Mouse (Mus musculus) kidney, postnatal 14 days (tissue): ENCODE results near the gene Bcar3.

ENCODE experiments used
- DNase-seq: peaks from one replicate; pipeline ENCODE4 v3.0.0; 2022; ENCODE audit warnings: mixed read lengths

The Bcar3 gene

DNA sequence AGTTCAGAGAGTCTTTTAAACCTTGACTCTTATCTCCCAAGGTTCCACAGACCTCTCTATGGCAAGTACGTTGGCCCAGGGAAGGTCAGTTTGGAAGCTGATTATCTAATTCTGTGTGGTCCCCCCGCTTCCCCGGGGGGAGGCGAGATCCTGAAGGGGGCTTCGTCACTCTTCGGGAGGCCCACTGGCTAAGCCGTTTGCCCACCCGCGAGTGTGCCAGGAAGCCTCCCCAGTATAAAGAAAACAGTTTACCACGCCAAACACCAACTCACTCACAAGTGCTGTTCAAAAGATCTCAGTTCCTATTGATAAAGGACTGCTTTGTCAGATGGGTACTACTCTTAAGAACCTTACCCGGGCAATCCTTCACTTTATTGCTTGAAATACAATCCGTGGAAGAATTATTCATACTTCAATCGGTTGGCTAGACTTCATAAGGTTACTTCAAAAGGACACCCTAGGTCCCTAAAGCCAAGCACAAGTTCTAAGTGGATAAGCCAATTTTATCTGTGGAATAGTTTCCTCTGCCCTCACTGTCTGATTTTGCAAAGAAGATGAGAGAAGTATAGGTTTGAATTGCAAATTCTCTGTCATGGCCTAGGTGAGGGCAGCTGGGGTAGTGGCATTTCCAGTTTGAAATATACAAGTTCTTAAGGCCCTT lies 127.2 kb downstream of the Bcar3 start:
- no peak for DNase-seq

GRCm38 (mm10) chr3:122421802-122422201 lies 127.9 kb downstream of the Bcar3 start:
- DNase-seq, result no peak

DNA sequence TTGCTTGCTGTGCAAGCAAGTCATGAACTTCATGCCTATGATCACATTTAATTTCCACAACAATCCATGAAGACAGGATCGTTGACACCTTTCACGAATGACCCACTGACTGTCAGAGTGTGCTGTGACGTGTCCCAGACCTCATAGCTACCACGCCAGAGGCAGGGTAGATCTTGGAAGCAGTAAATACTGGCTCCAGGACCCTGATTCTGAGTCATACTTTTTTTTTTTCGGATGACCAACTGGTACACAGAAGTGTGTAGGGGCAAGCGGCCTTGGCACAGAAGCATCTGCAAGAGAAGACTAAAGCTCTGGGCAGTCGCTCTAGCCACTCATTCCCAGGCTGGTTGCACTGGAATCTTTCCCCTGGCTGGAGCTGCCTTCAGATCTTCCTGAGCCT lies 128.3 kb downstream of the Bcar3 start:
- no peak for DNase-seq

DNA sequence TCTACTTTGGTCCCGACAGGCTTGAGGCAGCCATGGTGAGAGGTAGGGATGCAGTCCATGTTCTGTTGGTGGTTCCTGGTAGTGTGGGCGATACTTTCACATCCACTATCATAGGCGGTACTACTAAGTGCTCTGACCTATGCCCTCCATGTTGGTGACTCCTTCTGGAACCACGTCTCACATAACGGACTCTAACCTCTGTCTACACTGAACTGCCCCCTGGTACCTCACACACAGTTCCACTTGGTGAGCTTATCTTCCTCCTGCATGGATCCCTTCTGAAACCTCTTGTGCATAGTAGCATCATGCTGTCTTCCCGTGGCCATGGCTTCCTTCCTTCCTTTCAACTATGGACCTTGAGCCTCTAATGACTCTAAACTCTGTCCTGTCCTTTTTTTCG lies 129.7 kb downstream of the Bcar3 start:
- DNase-seq, result no peak

DNA sequence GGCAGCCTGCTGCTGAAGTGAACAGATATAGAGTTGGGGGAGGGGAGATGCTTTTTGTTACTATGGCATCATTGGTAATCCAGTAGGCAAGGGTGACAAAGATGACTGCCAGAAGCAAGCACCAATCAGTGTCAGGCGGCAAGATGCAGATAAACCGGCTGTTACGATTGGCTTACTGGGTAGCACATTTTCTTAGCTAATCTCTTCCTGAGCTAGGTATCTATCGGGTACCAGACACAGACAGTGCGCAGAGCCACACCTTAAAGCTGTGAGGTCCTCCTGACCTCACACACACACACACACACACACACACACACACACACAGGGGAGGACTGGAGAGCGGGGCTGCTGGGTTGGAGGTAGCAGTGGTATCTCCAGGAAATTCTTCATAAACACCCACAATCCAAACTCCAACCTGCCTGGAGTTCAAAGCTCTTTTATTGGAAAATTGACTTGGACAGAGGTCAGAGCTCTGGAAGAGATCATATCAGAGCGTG lies 134.4 kb downstream of the Bcar3 start:
- DNase-seq, result no peak

DNA sequence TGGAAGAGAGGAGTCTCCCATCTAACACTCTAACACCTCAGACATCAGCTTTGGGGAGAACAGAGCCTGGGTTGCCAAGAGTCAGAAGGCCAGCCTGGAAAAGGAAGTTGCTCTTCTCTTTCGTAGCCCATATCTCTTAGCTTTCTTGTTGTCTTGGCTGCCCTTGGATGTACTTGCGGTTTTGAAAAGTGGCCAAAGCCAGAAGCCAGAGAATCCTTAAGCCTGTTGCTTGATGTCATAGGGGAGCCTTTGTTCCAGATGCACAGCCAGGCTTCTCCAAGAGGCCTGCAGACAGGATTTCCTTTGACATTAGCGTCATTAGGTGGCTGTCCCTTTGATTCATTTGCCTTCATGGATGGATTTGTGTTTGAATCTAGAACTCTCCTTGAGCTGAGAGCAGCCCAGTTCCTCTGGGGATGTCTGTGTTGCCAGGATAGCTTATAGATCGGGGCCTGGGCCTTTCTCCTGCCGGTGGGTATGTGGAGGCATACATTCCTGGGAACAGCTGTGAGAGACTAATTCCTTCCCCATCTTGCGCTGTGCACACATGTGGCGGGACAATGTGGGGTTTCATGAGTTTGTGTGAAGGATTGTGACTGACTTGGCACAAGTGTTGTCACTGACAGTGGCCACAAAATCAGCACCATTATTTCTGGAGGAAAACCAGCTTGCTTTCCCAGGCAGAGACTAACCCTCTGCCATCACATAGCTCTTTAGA lies 137.0 kb downstream of the Bcar3 start:
- peak; percentile 84 for DNase-seq

DNA sequence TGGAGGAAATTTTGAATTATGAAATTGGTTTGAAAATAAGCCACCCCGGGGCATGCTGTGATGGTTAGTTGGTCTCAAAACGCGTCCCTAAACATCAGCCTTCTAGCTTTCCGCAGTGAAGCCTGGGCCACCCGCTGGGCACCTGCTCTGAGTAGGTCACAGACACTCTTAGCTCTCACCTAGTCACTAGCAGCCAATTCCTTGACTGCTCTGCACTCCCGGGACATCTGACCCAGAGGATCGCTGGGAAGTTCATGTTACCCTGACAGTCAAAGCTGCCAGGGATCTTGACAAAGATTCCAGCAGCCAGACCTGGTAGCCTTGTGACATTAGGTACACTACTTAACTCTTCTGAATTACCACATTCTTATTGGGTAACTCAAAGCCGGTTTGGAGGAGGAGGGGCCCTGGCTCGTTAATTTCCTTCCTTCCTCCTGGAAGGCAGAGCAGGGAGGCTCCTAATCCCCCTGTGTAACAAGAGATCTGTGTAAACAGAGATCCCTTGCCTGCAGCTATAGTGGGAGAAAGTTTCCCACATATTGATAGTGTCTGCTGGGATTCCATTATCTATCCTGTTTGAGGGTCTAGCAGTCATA lies 139.0 kb downstream of the Bcar3 start:
- DNase-seq, result no peak

DNA sequence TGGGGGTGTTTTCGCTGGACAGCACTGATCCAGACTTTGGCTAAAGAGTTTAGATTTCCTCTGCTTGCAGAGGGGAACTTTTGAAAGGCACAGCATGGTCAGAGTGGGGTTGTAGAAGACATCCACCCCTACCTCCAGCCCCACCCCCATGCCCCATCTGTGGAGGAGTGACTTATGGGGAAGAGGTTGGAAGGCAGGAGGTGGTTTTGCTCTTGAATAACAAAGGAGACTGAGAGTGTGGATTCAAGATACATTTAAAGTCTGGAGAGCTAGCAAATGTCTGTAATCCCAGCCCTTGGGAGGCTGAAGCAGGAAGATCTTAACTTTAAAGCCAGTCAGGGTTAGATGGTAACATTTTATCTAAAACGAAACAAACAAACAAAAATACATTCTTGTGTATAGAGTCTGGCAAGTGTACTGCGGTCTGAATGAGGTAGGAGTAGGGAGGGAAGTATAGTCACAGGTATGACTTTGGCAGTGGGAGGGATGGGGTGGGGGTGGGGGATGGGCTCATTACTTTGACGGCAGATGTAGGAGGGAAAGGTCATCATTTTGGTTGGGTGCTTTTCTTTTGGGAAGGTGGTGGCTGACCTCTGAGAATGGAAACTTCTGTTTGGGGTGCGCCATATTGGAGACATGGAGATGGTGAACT lies 140.2 kb downstream of the Bcar3 start:
- no peak for DNase-seq

- DNase-seq, result no peak
These were observed 141.3 kb downstream of the Bcar3 start for GRCm38 (mm10) chr3:122434983-122435935.

GRCm38 (mm10) chr3:122438143-122438825 lies 144.3 kb downstream of the Bcar3 start:
- no peak for DNase-seq

- DNase-seq, result no peak
These were observed 151.8 kb downstream of the Bcar3 start for GRCm38 (mm10) chr3:122445696-122446095.

DNA sequence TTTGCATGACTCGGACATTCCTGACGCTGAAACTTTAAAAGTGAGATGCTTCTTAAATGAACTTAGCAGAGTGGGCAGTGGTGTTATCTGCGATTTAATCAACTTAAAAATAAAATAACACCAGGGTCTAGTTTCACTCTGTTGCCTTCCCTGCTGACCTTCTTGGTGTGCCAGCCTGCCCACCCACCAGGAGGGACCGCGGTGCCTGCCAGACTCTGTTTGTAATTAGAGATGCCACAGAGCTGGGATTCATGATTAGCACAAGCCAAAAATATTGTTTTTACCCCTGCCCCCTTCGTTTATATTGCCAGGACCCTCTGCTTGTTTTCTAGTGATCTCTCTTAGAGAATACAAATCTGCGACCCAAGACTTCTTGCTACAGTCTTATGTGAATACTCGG lies 152.7 kb downstream of the Bcar3 start:
- no peak for DNase-seq

- DNase-seq, result no peak
These were observed 154.3 kb downstream of the Bcar3 start for GRCm38 (mm10) chr3:122448196-122448595.

GRCm38 (mm10) chr3:122450041-122450440 lies 156.1 kb downstream of the Bcar3 start:
- no peak for DNase-seq

DNA sequence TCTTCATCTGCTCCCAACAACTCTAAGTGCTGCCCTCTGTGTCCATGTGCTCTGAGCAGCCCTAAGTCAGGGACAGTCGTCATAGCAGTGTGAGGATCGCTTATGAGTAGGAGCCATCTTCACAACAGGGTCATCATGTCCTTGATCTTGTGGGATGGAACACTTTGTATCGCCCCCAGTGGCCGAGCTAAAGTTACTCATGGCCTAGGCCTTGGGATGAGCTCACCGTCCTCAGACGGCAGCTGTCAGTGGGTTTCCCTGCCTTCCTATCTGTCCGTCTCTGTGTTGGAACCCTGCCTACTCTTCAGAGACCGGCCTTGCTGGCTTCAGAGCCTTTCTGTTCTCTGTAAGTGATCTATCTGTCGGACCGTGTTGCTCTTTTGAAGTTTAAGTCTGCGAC lies 159.9 kb downstream of the Bcar3 start:
- no peak for DNase-seq

DNA sequence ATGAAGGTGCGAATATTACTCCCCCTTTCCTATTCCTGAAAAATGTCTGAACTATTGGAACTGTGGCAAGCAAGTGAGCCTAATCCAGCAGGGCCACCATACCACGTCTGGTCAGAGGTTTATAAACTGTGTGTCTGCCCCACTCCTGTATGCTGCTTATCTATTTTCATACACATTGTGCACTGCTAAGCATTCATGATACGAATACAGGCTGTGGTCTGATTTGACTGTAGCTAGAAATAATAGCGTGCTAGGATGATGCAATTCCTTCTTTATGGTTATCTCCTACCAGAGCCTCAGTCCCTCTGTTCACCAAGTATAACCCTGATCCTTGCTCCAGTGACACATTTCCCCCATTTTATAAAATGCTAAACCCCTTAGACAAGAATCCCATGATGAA lies 162.2 kb downstream of the Bcar3 start:
- DNase-seq, result no peak

DNA sequence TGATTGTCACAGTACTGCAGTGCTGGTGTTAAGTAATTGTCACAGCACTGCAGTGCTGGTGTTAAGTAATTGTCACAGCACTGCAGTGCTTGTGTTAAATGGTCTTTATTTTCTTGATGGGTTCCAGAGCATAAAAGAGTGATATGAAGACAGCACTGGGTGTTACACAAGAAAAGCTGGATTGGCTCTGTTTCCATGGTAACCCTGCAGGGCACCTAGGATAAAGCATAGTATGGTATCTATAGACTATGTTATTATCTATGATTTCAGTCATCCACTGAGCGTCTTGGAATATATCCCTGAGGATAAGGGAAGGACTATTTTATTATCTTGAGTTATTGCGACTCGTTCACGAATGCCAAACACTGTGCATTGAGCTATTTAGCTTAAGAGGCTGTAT lies 162.9 kb downstream of the Bcar3 start:
- DNase-seq, result no peak

DNA sequence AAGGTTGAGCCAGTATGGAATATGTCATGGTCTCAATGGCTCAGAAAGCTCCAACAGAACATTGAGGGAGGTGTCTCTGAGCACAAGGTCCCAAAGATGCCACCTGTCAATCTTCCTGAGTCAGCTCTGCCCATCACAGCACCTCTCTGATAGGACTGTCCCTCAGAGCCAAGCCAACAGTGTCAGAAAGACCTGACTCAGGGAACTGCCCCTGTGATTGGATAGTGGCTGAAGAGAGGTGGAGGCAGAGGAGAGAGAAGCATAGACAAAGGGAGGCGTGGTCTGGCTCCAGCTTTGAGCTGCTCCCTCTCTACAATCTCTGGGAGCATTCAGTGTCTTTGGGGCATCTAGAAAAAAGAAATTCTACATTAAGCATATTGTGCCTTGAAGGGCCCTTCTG lies 163.8 kb downstream of the Bcar3 start:
- no peak for DNase-seq

DNA sequence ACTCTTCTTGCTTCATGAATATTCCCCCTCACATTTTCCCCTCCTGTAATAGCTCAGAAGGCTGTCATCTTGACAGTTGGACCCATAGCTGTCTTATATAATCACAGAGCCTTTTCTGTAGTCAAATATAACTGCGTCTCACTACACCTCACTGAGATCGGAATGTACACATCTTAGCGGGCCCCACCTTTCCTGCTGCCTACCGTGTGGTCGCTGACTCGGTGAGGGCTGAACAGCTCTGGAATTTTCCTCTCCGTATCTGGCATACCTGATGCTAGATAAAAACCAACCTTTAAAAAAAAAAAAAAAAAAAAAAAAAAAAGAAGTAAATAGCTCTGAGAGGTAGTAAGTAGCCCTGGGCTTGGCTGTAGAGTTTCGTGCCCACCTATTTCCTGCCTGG lies 164.8 kb downstream of the Bcar3 start:
- peak; percentile 29 for DNase-seq

DNA sequence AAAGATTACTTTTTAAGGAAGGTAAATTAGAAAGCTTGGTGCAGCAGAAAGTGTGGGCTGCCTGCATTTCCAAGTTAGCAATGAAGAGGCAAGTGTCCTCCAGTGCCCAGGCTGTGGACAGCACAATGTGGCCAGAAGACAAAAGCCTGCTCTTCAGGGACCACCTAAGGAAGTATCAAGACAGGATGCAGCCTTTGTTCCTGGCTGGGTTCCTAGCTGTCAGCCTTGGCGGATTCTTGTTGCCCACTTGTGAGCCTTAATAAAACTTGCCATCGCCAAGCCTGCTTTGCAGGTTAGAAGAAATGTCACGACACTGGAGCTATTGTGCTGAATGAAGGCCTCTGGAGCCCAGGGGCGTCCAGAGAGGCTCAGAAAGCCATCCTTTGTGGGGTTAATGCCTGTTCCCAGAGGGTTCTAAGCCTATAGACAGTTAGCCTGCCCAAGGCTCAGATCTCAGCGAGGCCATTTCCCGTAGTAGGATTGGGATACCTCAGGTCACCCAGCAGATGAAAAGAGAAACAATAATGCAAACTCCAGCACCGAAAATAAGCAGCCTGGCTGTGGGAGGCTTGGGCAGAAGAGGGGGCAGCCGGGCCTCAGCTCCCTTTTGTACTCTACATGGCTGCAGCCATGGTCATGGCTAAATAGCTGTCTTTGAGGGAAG lies 167.0 kb downstream of the Bcar3 start:
- DNase-seq, result no peak

- no peak for DNase-seq
These were observed 167.6 kb downstream of the Bcar3 start for GRCm38 (mm10) chr3:122461512-122461881.
